In the genomic region with DNA sequence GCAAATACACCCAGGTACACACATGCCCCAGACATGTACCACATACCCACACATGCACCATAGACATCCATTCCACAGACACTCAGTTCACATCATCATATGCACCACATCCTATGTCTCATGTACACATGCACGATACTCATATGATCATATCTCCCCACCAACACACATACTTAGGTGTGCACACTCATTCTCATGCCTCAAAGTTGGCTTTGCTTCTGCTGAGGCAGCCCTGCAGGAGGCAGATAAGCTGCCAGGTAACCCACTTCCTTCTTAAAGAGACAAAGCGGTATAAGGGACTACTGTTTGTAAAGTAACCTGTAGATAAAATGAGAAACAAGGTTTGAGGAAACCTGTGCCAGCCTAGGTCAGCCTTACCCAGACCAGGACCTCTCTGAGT, we compare ENCODE assay signal across 22 mouse cellular contexts.
DNase-seq lines count a peak whose midpoint lies in the region; ATAC-seq lines count a peak whose summit lies in the region.
"Had no signal": no experiment of that assay in that cellular context is flagged by ENCODE, and none has a peak within 500 bp of the region (broad histone marks: within the 10 kb centered on the region; RNA-seq: fewer than 3 reads in every experiment).

No protein-coding gene starts in this region.

- DNase-seq in cerebellum, postnatal 25 days = peak; percentile 42 to 53
- DNase-seq in cerebellum, adult 11 months = no peak
- peak; percentile 46 for DNase-seq in naive thymus-derived CD4-positive, alpha-beta T cell, adult 2 months (ENCODE audit: low read depth)
- no peak for DNase-seq in right cerebral cortex, adult 2 months (ENCODE audit: low spot score in 2 of 2)
- DNase-seq in spleen, postnatal 36 days (ENCODE audit: low spot score in 2 of 2) = no peak
- DNase-seq: adrenal gland, adult 8-10 months; cerebellum, adult 9-10 months; gastrocnemius, postnatal 10 days; kidney, adult 11 months; kidney, postnatal 14 days; lung, postnatal 4 days; right cerebral cortex, postnatal 14 days; thymus, postnatal 25 days had no signal

- H3K27me3 ChIP-seq in megakaryocyte, embryonic 14.5 days (replicated peaks) = no peaks in the 10 kb centered on the region
- H3K27me3 ChIP-seq: forebrain, embryonic 12.5 days; hindbrain, embryonic 12.5 days; limb, embryonic 13.5 days; midbrain, embryonic 12.5 days; stomach, embryonic 15.5 days had no signal

- H3K36me3 ChIP-seq in megakaryocyte, embryonic 14.5 days (replicated peaks; ENCODE audit: low read length) = peaks cover 15% of the 10 kb centered on the region
- H3K36me3 ChIP-seq: forebrain, embryonic 12.5 days; hindbrain, embryonic 12.5 days; limb, embryonic 13.5 days; midbrain, embryonic 12.5 days; stomach, embryonic 15.5 days had no signal

- no peak for ATAC-seq in megakaryocyte, adult 5-6 weeks (ENCODE audit: poor library complexity, severe bottlenecking)
- ATAC-seq in common myeloid progenitor, adult 5-6 weeks (replicated peaks; ENCODE audit: low read depth, poor library complexity, severe bottlenecking) = 0 out of 2 replicates have a peak, but pooled peaks have one; percentile 15

- peak overlapping the region; percentile 86 for H3K4me3 ChIP-seq in megakaryocyte, embryonic 14.5 days (replicated peaks)
- H3K4me3 ChIP-seq: erythroblast, embryonic 14.5 days; forebrain, embryonic 12.5 days; hindbrain, embryonic 12.5 days; limb, embryonic 13.5 days; midbrain, embryonic 12.5 days; stomach, embryonic 15.5 days had no signal

- no peaks in the 10 kb centered on the region for H3K9me3 ChIP-seq in megakaryocyte, embryonic 14.5 days
- H3K9me3 ChIP-seq: forebrain, embryonic 12.5 days; hindbrain, embryonic 12.5 days; limb, embryonic 13.5 days; midbrain, embryonic 12.5 days; stomach, embryonic 15.5 days had no signal

- H3K4me1 ChIP-seq in megakaryocyte, embryonic 14.5 days = peaks cover 85% of the 10 kb centered on the region
- H3K4me1 ChIP-seq: forebrain, embryonic 12.5 days; hindbrain, embryonic 12.5 days; midbrain, embryonic 12.5 days had no signal

Comparison
In these comparisons a context has a peak if more than half of its experiments do, and no peak if none do; other contexts are left out.
1. DNase-seq: peak in cerebellum, postnatal 25 days (2 of 2) and naive thymus-derived CD4-positive, alpha-beta T cell, adult 2 months (single experiment); none in cerebellum, adult 11 months (single experiment), right cerebral cortex, adult 2 months (0 of 2) and spleen, postnatal 36 days (0 of 2).